Mouse (Mus musculus) urinary bladder, postnatal 25 days (tissue): ENCODE results near the gene Dnajc10.

Experiments
- DNase-seq: peaks from one replicate; pipeline ENCODE4 v3.0.0; 2022; ENCODE audit warnings: low spot score

Gene Dnajc10

DNA sequence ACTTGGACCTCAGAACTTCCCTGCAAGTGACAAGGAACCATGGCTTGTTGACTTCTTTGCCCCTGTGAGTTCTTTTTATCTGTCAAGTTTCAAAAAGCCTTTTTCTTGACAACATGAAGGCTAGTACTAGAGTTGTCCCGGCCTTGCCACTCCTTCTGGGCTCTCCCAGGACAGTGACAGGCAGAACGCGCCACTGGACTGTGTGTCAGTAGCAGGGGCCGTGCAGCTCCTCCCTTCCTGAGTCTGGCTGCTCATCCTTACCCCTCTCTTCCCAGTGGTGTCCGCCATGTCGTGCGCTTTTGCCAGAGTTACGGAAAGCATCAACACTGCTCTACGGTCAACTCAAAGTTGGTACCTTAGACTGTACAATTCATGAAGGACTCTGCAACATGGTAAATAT lies 25.3 kb downstream of the Dnajc10 start:
- no peak for DNase-seq

DNA sequence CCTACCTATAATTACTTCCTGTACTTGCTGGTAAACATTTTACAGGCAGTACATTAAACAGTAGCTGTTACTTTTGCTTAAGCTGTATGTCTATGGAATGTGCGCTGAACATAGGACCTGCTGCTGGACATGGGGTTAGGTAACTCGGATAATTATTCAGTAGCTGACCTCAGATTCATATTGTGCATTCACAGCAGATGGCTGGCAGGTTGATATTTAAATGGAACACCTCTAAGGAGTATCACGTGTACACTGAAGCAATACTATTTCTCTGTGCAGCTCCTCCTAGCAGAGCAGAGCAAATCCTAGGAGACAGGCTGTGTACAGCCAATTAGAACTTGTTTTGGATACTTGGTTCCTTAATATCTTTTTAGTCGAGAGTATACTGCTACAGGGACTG lies 39.3 kb downstream of the Dnajc10 start:
- DNase-seq, result no peak

DNA sequence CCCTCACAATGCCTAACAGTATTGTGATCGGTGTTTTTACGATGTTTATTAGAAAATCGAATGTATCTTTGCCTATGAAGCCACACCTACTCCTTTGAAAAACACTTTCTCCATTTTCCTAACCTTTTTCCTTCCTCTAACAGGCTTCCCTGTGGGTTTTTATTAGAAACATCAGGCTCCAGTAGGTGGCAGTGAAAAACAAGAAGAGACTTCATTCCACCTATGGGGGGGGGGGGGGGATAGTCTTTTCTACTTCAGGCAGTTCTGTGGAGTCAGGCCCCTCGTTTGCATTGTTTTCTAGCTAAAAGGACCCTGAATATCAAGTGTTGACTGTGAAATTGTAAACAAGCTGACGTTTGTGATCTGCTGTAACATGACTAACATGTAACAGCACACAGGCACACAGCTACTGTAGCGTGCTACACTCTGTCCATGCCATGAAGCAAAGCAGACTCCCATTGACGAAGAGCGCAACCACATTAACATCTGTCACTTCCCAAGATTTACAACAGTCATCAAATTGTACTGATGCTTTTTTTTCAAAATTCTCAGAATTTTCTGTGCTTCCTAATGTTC lies 41.5 kb downstream of the Dnajc10 start:
- DNase-seq, result no peak

GRCm38 (mm10) chr2:80371458-80371857 lies 56.2 kb downstream of the Dnajc10 start:
- DNase-seq, result no peak

GRCm38 (mm10) chr2:80374892-80375291 lies 59.6 kb downstream of the Dnajc10 start:
- no peak for DNase-seq

DNA sequence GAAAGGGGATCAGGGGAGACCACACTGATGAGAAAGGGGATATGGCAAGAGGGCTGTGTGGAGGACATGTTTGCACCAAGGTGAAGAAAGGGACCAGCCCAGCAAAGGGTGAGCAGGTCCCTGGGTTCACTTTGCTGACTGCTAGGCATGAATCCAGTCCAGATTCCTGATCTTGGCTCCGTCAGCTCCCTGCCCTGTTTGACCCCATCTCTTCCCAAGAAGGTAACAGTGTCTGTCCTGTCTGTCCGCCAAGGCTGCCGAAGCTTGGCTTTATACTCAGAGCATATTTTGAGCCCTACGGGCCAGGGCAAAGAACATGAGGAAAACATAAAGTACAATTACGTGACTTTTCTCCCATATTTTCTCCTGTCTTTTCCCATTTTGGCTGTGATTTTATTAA lies 64.6 kb downstream of the Dnajc10 start:
- no peak for DNase-seq

- no peak for DNase-seq
These were observed 69.2 kb downstream of the Dnajc10 start for GRCm38 (mm10) chr2:80384447-80384846.

DNA sequence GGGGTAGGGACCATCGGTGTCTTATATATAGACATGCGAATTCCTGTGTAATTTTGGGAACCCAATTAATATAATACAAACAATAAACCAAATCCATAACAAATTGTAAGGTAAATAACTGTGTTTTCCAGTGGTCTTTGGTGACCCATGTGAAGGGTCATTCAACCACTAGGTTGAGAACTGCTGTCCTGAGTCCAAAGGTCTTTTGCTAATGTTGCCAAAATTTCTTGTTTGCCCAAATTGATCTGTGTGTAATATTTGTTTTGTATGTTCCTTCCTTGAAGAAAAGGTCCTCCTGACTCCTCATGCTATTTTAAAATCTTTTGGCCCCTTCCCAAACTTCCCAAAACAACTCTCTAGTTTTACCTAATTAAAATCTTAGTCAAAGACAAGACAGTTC lies 71.0 kb downstream of the Dnajc10 start:
- DNase-seq, result no peak

- no peak for DNase-seq
These were observed 72.4 kb downstream of the Dnajc10 start for GRCm38 (mm10) chr2:80387668-80388067.

DNA sequence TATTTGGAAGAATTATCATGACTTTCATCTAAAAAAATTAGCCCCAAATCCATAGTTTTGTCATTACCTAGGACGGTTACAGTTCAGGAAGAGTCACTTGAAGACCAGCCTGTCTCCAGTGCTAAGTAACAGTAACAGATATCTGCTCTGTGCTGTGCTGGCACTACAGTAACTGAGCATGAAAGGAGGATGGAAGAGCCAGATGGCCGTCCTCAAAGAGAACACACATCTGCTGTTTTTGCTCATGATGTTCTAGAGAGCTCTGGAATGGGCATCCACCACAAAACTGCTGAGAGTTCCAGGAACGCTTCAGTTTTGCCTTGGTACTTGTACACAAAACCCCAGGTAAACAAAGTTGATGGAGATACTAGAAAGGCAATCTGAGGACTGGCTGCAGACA lies 73.1 kb downstream of the Dnajc10 start:
- DNase-seq, result no peak

DNA sequence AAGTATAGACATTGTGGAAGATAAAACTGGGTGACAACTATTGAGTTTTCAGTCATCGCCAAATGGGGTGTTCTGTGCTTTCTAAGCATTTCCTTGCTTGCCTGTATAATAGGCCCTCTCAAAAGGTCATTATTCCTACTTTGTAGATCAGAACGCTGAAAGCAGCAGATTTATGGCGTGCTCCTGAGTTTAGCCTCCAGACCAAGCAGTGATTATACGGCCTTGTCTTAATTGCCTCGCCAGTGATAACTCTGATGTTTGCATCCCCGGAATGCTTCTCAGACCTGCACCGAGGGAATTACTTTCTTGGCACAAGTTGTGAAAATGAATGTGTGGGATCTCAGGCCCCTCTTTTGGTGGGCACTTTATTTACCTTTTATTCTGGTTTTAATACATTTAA lies 80.8 kb downstream of the Dnajc10 start:
- no peak for DNase-seq

DNA sequence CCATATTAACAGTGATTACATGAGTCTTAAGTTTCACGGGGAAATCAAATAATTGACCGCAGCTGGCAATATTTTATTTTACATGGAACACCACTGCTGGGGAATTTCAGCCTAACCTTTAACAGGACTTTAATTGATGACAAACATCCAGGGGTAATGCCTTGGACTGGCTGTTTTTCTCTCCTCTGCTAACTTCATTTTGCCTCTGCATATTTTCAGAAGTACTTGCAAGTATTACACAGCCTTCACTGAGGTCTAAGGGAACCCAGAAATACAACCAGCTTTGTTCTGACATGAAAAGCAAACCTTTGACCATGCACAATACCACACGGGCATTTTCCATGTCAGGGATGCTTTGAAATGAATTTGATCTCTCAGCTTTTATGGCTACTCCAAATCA lies 81.6 kb downstream of the Dnajc10 start:
- DNase-seq, result no peak

GRCm38 (mm10) chr2:80398595-80399099 lies 83.4 kb downstream of the Dnajc10 start:
- no peak for DNase-seq
